In genomic region chr9:113706841-113707240, GRCm38 (mm10) we compare ENCODE assay signal across 8 mouse cellular contexts. TPM values are rescaled to one million over a fixed set of nuclear protein-coding genes. Genes with fewer than 3 reads are reported as not detected.
DNase-seq lines count a peak whose midpoint lies in the region; ATAC-seq lines count a peak whose summit lies in the region.

No protein-coding gene starts in this region.

- 40% methylated on average over 9 of the region's 9 CpGs for WGBS in heart, embryonic 12.5 days
- 17% methylated on average over 9 of the region's 9 CpGs for WGBS in liver, embryonic 16.5 days (ENCODE audit: insufficient replicate concordance)

- peaks cover 36% of the 10 kb centered on the region for H3K4me1 ChIP-seq in heart, embryonic 12.5 days (replicated peaks)
- H3K4me1 ChIP-seq in liver, embryonic 16.5 days (ENCODE audit: control insufficient read depth, low read depth, low read length): peaks cover 19% of the 10 kb centered on the region

- peak; percentile 3 for DNase-seq in kidney, adult 11 months
- no peak for DNase-seq in kidney, postnatal 10 days
- DNase-seq in MN1 (ENCODE audit: low spot score): peak; percentile 20
- no peak for DNase-seq in frontal cortex, postnatal 10 days (ENCODE audit: low spot score in 2 of 2)
- no peak for DNase-seq in left cerebral cortex, adult 18-20 months (ENCODE audit: low spot score in 2 of 2)
- DNase-seq in kidney, postnatal 36 days: no peak

- no peaks in the 10 kb centered on the region for H3K9me3 ChIP-seq in heart, embryonic 12.5 days (replicated peaks)
- H3K9me3 ChIP-seq in liver, embryonic 16.5 days (replicated peaks; ENCODE audit: control insufficient read depth, low read length): no peaks in the 10 kb centered on the region

- peak overlapping the region; percentile 98 for H3K9ac ChIP-seq in heart, embryonic 12.5 days
- peak overlapping the region; percentile 96 for H3K9ac ChIP-seq in liver, embryonic 16.5 days (ENCODE audit: low read depth, low read length)

- H3K4me2 ChIP-seq in heart, embryonic 12.5 days: peak overlapping the region; percentile 77
- peak overlapping the region; percentile 73 for H3K4me2 ChIP-seq in liver, embryonic 16.5 days (ENCODE audit: low read depth, low read length)

- ATAC-seq in heart, embryonic 12.5 days (ENCODE audit: insufficient number of reproducible peaks, low FRiP score): no peak
- ATAC-seq in liver, embryonic 16.5 days (ENCODE audit: low read depth): no peak

- H3K27ac ChIP-seq in heart, embryonic 12.5 days (ENCODE audit: poor library complexity, severe bottlenecking): no peak overlapping the region
- no peak overlapping the region for H3K27ac ChIP-seq in liver, embryonic 16.5 days (ENCODE audit: low read length)

- H3K27me3 ChIP-seq in heart, embryonic 12.5 days (replicated peaks): no peaks in the 10 kb centered on the region
- no peaks in the 10 kb centered on the region for H3K27me3 ChIP-seq in liver, embryonic 16.5 days (ENCODE audit: control insufficient read depth, insufficient read depth, low read depth, low read length)

- no peaks in the 10 kb centered on the region; the same call in 1 of the 2 replicates for H3K36me3 ChIP-seq in heart, embryonic 12.5 days
- H3K36me3 ChIP-seq in liver, embryonic 16.5 days (ENCODE audit: control insufficient read depth, insufficient read depth): no peaks in the 10 kb centered on the region

- H3K4me3 ChIP-seq in heart, embryonic 12.5 days: peak overlapping the region; percentile 99
- H3K4me3 ChIP-seq in liver, embryonic 16.5 days (ENCODE audit: low read depth, low read length): peak overlapping the region; percentile 92

RNA-seq across cellular contexts. Expression of gene Pdcd6ip, which starts 1.2 kb away (rescaled TPM):
- 80.8 and 81.7 TPM in 2 replicates for polyA plus RNA-seq in heart, embryonic 12.5 days (2016; fragmentation: Nextera tagmentation; extraction: Ambion mirVana)
- polyA plus RNA-seq in liver, embryonic 16.5 days (2015; fragmentation: Nextera tagmentation; extraction: Ambion mirVana): 38.9 and 42.5 TPM in 2 replicates
- 10 to 100 TPM; 66.4 to 68.1 TPM for total RNA-seq in left cerebral cortex, adult 18-20 months (2021)

RNA-seq across cellular contexts. Expression of gene Clasp2, which starts 34.4 kb away (rescaled TPM):
- 34.2 and 38.1 TPM in 2 replicates for polyA plus RNA-seq in heart, embryonic 12.5 days (2016; fragmentation: Nextera tagmentation; extraction: Ambion mirVana)
- 8.7 and 9.3 TPM in 2 replicates for polyA plus RNA-seq in liver, embryonic 16.5 days (2015; fragmentation: Nextera tagmentation; extraction: Ambion mirVana)
- 100 to 1,000 TPM; 199 to 200 TPM for total RNA-seq in left cerebral cortex, adult 18-20 months (2021)

Comparison
In these comparisons a context has a peak if more than half of its experiments do, and no peak if none do; other contexts are left out.
1. DNase-seq: peak in kidney, adult 11 months (single experiment) and MN1 (single experiment); none in kidney, postnatal 10 days (single experiment), frontal cortex, postnatal 10 days (0 of 2), left cerebral cortex, adult 18-20 months (0 of 2) and kidney, postnatal 36 days (0 of 2).